Mouse (Mus musculus) stomach, embryonic 16.5 days (tissue): ENCODE measurements around the gene Ly6g6e. TPM values are rescaled to one million over a fixed set of nuclear protein-coding genes. Genes with fewer than 3 reads are reported as not detected.

Source experiments
- ATAC-seq: fragments of 200-750 bp; cut with Nextera tagmentation; 2 replicates; pipeline ENCODE4 v1.8.0; 2017; ENCODE audit warnings: moderate number of reproducible peaks, moderate TSS enrichment; ENCODE audit not compliant: insufficient read depth, low FRiP score
- H3K27ac ChIP-seq: fragments of 300-500 bp; sonication (generic); 2 replicates; pipeline ENCODE4 v1.5.1; 2014; ENCODE audit warnings: low read length
- H3K27me3 ChIP-seq: fragments of 300-500 bp; sonication (generic); 2 replicates; pipeline ENCODE4 v1.6.1; 2014; ENCODE audit warnings: low read length, control low read depth, mixed read lengths; ENCODE audit not compliant: control insufficient read depth, insufficient read depth
- H3K36me3 ChIP-seq: fragments of 300-500 bp; sonication (generic); 2 replicates; pipeline ENCODE4 v1.6.1; 2014; ENCODE audit warnings: low read length; ENCODE audit not compliant: control insufficient read depth, insufficient read depth
- H3K4me1 ChIP-seq: fragments of 300-500 bp; sonication (generic); 2 replicates; pipeline ENCODE4 v1.6.1; 2014; ENCODE audit warnings: low read length, control low read depth, mixed read lengths; ENCODE audit not compliant: control insufficient read depth, insufficient read depth
- H3K4me2 ChIP-seq: fragments of 300-500 bp; sonication (generic); 2 replicates; pipeline ENCODE4 v1.6.1; 2014; ENCODE audit warnings: low read depth, low read length, mixed read lengths
- H3K4me3 ChIP-seq: fragments of 300-500 bp; sonication (generic); replicated peaks from 2 replicates; pipeline ENCODE4 v1.5.1; 2014; ENCODE audit warnings: mild to moderate bottlenecking, low read length
- H3K9ac ChIP-seq: fragments of 300-500 bp; sonication (generic); 2 replicates; pipeline ENCODE4 v1.6.1; 2014; ENCODE audit warnings: low read length
- H3K9me3 ChIP-seq: fragments of 300-500 bp; sonication (generic); replicated peaks from 2 replicates; pipeline ENCODE4 v1.6.1; 2016; ENCODE audit warnings: low read length, control low read depth; ENCODE audit not compliant: control insufficient read depth
- WGBS: fragments of 180-500 bp; shearing (Covaris S2); extraction: QIAGEN DNeasy Blood & Tissue Kit; methylation state at CpG from one replicate; pipeline ENCODE4 v1.1.7; 2014; 5-methylcytosine and 5-hydroxymethylcytosine counted together
- polyA plus RNA-seq: library from polyadenylated mRNA; unstranded; fragments of >200 nt; fragmentation: Nextera tagmentation; extraction: Ambion mirVana; gene quantifications from 2 replicates; pipeline ENCODE4 v1.2.1, GENCODE M21; 2015

Ly6g6e gene
- polyA plus RNA-seq, 1 experiment from 2014 or later, result 32.3 TPM

DNA sequence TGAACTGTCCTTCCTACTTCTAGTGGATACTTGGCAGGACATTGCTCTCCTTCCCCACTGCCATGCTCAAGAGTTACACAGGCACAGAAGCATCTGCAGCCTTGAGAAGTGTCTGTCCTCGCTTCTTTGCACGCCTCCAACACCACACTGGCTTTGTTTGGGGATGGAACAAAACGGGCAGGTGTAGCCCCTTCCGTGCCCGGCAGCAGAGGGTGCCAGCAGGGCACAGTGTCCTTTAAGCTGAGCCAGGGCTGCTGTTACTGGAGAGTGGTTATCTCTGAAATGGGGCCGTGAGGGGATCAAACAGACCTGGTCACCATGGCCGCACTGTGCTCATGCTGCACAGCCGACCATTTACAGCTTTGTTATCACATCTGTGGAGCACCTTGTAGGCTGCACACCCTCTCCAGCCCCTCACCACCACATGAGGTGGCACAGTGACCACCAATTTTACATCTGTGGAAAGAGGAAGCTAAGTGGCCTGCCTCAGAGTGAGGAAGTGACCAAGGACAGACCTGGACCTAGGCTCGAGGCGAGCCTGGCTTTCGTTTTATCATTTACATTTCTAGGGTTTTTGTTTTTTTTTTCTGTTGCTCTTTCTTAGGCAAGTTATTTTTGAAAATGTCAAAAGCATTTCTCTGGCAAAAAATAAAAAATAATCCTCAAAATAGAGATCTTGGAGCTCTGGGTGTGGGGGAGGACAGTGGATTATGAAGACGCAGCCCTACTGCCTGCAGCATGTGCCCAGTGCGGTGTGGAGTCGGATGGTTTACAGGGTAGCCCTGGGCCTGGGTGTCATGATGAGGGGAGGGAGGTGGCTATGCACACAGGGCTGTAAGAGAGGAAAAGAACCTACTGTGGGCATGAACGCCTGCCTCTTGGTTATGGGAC lies 18.0 kb downstream of the Ly6g6e start:
- Histone ChIP-seq H3K4me1 (peaks cover 4% of the 10 kb centered on the region), H3K9me3 (no peaks in the 10 kb centered on the region), H3K4me3 (no peak overlapping the region), H3K27ac (no peak overlapping the region), H3K9ac (no peak overlapping the region), H3K27me3 (no peaks in the 10 kb centered on the region), H3K4me2 (no peak overlapping the region), H3K36me3 (peaks cover 23% of the 10 kb centered on the region; the same call in 1 of the 2 replicates)
- 87% methylated on average over 15 of the region's 15 CpGs for WGBS
- no peak for ATAC-seq

DNA sequence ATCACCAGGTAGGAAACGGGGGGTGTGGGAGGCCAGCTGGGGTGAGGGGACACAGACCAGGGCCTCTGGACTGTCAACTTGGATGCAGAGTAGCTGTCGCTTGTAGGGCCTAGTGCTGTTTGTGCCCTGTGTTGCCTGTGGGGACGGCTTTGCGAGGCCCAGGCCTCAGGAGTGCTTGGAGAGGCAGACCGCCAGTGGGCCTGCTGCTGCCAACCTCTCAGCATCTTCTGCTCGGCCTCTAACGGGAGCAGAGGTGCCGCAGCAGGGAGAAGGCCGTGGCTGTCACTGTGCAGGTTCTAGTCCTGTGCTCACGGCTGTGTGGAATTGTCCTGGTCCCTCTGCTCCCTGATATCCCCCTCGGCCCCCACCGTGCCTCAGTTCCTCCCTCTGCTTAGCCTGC lies 19.9 kb downstream of the Ly6g6e start:
- no peak overlapping the region for H3K9ac ChIP-seq
- H3K27ac ChIP-seq, result no peak overlapping the region
- H3K27me3 ChIP-seq, result no peaks in the 10 kb centered on the region
- H3K4me3 ChIP-seq, result no peak overlapping the region
- no peaks in the 10 kb centered on the region for H3K4me1 ChIP-seq
- 87% methylated on average over 12 of the region's 12 CpGs for WGBS
- peaks cover 20% of the 10 kb centered on the region; the same call in 1 of the 2 replicates for H3K36me3 ChIP-seq
- H3K9me3 ChIP-seq, result no peaks in the 10 kb centered on the region
- no peak overlapping the region for H3K4me2 ChIP-seq
- ATAC-seq, result no peak

DNA sequence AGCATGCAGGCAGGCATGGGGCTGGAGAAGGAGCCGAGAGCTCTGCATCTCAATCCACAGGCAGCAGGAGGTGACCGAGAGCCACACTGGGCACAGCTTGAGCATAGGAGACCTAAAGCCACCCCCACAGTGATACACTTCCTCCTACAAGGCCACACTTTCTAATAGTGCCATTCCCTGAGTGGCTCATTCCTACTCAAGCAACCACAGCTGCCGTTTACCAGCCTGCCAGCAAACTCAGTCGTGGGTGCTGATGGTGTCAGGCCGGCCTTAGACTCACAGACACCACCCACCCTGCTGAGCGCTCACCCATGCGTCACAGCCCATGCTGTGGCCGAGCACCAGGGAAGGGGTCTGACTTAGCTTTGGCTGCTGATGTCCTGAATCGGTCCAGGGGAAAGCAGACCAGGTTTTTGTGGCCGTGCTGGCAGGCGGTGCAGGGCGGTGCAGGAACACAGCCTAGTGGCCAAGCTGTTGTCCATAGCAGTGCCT lies 20.5 kb downstream of the Ly6g6e start:
- H3K9me3 ChIP-seq, result no peaks in the 10 kb centered on the region
- no peaks in the 10 kb centered on the region for H3K4me1 ChIP-seq
- H3K4me2 ChIP-seq, result no peak overlapping the region
- no peaks in the 10 kb centered on the region for H3K27me3 ChIP-seq
- H3K9ac ChIP-seq, result no peak overlapping the region
- ATAC-seq, result no peak
- 88% methylated on average over 12 of the region's 12 CpGs for WGBS
- peaks cover 21% of the 10 kb centered on the region; the same call in 1 of the 2 replicates for H3K36me3 ChIP-seq
- H3K27ac ChIP-seq, result no peak overlapping the region
- H3K4me3 ChIP-seq, result no peak overlapping the region

DNA sequence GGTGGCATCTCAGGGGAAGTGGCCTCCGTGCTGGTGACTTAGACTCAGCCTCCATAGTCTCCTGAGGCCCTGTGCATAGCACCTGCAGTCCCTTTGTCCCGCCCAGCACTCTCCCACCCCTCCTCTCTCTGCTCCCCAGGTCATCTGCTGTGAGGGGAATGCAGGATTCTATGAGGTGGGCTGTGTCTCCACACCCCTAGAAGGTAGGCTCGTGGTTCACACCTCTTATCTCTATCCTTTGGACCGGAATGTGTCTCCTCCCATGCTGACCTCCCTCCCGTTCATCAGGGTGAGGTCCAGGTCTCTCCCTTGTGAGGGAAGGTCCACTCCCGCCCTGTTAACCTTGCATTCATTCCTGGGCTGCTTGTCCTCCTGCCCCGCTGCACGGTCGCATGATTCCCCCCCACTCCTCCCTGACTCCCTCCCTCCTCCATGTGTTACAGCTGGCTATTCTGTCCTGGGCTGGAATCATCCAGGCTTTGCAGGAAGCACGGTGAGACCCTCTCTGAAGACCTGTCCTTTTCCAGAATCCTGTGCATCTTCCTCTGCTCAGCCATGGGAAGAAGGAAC lies 23.6 kb downstream of the Ly6g6e start:
- ATAC-seq, result no peak
- no peaks in the 10 kb centered on the region for H3K27me3 ChIP-seq
- no peaks in the 10 kb centered on the region for H3K4me1 ChIP-seq
- H3K27ac ChIP-seq, result no peak overlapping the region
- no peak overlapping the region for H3K9ac ChIP-seq
- H3K4me2 ChIP-seq, result no peak overlapping the region
- H3K9me3 ChIP-seq, result no peaks in the 10 kb centered on the region
- 52% methylated on average over 10 of the region's 10 CpGs for WGBS
- H3K4me3 ChIP-seq, result no peak overlapping the region
- H3K36me3 ChIP-seq, result peaks cover 23% of the 10 kb centered on the region; the same call in 1 of the 2 replicates

DNA sequence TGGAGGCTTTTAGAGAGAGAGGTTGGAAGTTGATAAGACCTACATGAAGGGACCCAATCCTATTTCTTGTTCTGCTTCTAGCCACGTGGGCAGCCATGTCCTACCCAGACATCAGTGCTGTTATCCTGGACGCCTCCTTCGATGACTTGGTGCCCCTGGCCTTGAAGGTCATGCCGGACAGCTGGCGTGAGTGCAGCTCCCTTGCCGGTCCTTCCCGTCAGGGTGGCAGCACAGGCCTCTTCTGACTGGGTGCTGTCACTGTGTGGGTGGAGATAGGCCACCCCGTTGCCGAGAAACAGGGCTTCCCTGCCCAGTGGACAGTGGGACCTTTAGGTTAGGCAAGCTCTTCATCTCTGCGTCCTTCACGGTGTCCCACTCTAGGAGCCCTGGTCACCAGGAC lies 24.5 kb downstream of the Ly6g6e start:
- H3K4me1 ChIP-seq, result no peaks in the 10 kb centered on the region
- H3K9me3 ChIP-seq, result no peaks in the 10 kb centered on the region
- no peak overlapping the region for H3K9ac ChIP-seq
- no peak for ATAC-seq
- WGBS, result 87% methylated on average over 11 of the region's 11 CpGs
- no peak overlapping the region for H3K27ac ChIP-seq
- peaks cover 23% of the 10 kb centered on the region; the same call in 1 of the 2 replicates for H3K36me3 ChIP-seq
- H3K4me3 ChIP-seq, result no peak overlapping the region
- no peaks in the 10 kb centered on the region for H3K27me3 ChIP-seq
- no peak overlapping the region for H3K4me2 ChIP-seq

DNA sequence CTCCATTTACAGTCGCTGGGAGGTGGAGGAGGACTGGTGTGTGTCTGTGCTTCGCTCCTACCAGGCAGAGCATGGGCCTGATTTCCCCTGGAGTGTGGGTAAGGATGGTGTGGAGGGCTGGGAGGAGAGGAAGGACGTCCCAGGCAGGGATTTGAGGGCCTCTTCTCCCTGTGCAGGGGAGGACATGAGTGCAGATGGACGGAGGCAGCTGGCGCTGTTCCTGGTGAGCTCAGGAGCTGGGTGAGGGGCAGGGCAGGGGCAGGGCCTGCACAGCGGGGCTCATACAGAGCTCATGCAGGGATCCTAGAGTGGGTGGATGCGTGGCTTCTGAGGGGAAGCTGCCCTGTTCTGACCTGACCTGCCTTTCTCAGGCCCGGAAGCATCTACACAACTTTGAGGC lies 25.6 kb downstream of the Ly6g6e start:
- H3K36me3 ChIP-seq, result peaks cover 19% of the 10 kb centered on the region; the same call in 1 of the 2 replicates

DNA sequence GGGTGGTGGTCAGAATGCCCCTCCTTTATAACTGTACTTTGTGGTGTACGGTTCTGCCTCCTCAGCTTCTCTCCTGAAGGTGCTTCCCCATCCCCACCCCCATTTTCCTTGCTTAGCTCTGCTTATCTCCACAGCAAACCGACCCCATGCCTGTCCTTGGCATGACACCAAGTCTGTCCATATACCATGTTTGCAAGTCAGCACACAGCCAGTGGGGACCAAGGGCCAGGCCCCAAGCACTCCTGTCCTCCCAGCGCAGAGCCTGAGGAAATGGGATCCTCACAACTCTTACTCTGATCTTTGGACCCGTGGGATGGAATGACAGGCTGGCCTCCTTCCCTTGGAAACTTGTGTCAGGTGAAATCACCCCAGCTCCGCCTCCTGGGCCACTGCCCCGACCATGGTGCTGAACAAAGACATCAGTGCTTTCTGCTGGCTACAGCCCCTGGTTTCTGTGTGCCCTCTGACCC lies 26.6 kb downstream of the Ly6g6e start:
- H3K27me3 ChIP-seq, result no peaks in the 10 kb centered on the region
- H3K9ac ChIP-seq, result no peak overlapping the region
- H3K9me3 ChIP-seq, result no peaks in the 10 kb centered on the region
- no peak overlapping the region for H3K27ac ChIP-seq
- ATAC-seq, result no peak
- H3K36me3 ChIP-seq, result peaks cover 15% of the 10 kb centered on the region; the same call in 1 of the 2 replicates
- H3K4me3 ChIP-seq, result no peak overlapping the region
- H3K4me2 ChIP-seq, result no peak overlapping the region
- 56% methylated on average over 6 of the region's 6 CpGs for WGBS
- no peaks in the 10 kb centered on the region for H3K4me1 ChIP-seq

More for the DNA sequence above, 25.6 kb downstream of the Ly6g6e start:
- Histone ChIP-seq H3K9me3 (no peaks in the 10 kb centered on the region), H3K4me2 (no peak overlapping the region), H3K9ac (no peak overlapping the region; the same call in 1 of the 2 replicates), H3K4me3 (no peak overlapping the region), H3K27me3 (no peaks in the 10 kb centered on the region), H3K27ac (no peak overlapping the region), H3K4me1 (no peaks in the 10 kb centered on the region)
- WGBS, result 71% methylated on average over 8 of the region's 8 CpGs
- no peak; the same call in 1 of the 2 replicates for ATAC-seq

DNA sequence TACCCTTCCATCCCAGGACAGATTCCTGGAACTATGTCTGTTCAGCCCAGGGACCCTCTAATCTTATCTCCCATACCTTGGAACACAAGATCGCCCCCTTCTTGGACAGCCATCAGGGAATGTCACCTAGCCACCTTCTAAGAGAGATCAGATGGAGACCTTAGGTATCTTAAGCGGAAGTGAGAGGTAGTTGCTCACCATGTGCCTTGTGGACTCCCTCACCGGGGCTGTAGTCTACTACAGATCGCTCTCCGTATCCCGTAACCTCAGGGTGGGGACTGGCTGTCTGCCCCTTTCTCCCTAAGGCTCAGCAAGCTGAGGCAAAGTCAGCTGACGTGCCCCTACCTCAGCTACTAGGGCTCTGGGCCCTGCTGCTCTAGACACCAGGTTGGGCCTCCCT lies 27.4 kb downstream of the Ly6g6e start:
- Histone ChIP-seq H3K27ac (no peak overlapping the region), H3K9ac (no peak overlapping the region), H3K27me3 (no peaks in the 10 kb centered on the region), H3K36me3 (peaks cover 15% of the 10 kb centered on the region; the same call in 1 of the 2 replicates), H3K9me3 (no peaks in the 10 kb centered on the region), H3K4me3 (no peak overlapping the region), H3K4me2 (no peak overlapping the region), H3K4me1 (no peaks in the 10 kb centered on the region)
- no peak for ATAC-seq
- WGBS, result 87% methylated on average over 7 of the region's 7 CpGs

DNA sequence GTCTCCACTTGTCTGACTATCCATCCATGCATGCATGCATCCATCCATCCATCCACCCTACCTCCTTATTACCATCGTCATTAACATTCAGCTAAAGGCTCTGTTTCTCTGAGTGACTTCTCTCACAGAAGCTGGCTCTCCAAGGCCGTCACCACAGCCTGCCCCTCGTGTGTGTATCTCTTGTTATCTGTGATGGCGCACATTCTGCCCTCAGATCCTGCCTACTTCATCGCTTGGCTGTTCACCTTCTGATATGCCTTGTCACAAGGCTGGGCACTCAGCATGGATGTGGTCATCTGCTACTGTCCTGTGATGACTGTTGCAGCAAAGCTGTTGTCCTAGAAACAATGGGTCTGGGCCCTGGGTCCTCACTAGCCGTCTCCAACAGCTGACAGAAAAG lies 28.1 kb downstream of the Ly6g6e start:
- H3K4me1 ChIP-seq, result no peaks in the 10 kb centered on the region
- H3K9ac ChIP-seq, result no peak overlapping the region
- no peaks in the 10 kb centered on the region for H3K9me3 ChIP-seq
- H3K36me3 ChIP-seq, result peaks cover 12% of the 10 kb centered on the region; the same call in 1 of the 2 replicates
- 75% methylated on average over 6 of the region's 6 CpGs for WGBS
- no peak overlapping the region for H3K27ac ChIP-seq
- ATAC-seq, result no peak
- H3K27me3 ChIP-seq, result no peaks in the 10 kb centered on the region
- no peak overlapping the region for H3K4me2 ChIP-seq
- H3K4me3 ChIP-seq, result no peak overlapping the region
